Mouse (Mus musculus) stomach, embryonic 16.5 days (tissue): ENCODE measurements around the gene Akr1b10. TPM values are rescaled to one million over a fixed set of nuclear protein-coding genes. Genes with fewer than 3 reads are reported as not detected.

Experiments
- ATAC-seq: fragments of 200-750 bp; cut with Nextera tagmentation; 2 replicates; pipeline ENCODE4 v1.8.0; 2017; ENCODE audit warnings: moderate number of reproducible peaks, moderate TSS enrichment; ENCODE audit not compliant: insufficient read depth, low FRiP score
- H3K27ac ChIP-seq: fragments of 300-500 bp; sonication (generic); 2 replicates; pipeline ENCODE4 v1.5.1; 2014; ENCODE audit warnings: low read length
- H3K27me3 ChIP-seq: fragments of 300-500 bp; sonication (generic); 2 replicates; pipeline ENCODE4 v1.6.1; 2014; ENCODE audit warnings: low read length, control low read depth, mixed read lengths; ENCODE audit not compliant: control insufficient read depth, insufficient read depth
- H3K36me3 ChIP-seq: fragments of 300-500 bp; sonication (generic); 2 replicates; pipeline ENCODE4 v1.6.1; 2014; ENCODE audit warnings: low read length; ENCODE audit not compliant: control insufficient read depth, insufficient read depth
- H3K4me1 ChIP-seq: fragments of 300-500 bp; sonication (generic); 2 replicates; pipeline ENCODE4 v1.6.1; 2014; ENCODE audit warnings: low read length, control low read depth, mixed read lengths; ENCODE audit not compliant: control insufficient read depth, insufficient read depth
- H3K4me2 ChIP-seq: fragments of 300-500 bp; sonication (generic); 2 replicates; pipeline ENCODE4 v1.6.1; 2014; ENCODE audit warnings: low read depth, low read length, mixed read lengths
- H3K4me3 ChIP-seq: fragments of 300-500 bp; sonication (generic); replicated peaks from 2 replicates; pipeline ENCODE4 v1.5.1; 2014; ENCODE audit warnings: mild to moderate bottlenecking, low read length
- H3K9ac ChIP-seq: fragments of 300-500 bp; sonication (generic); 2 replicates; pipeline ENCODE4 v1.6.1; 2014; ENCODE audit warnings: low read length
- H3K9me3 ChIP-seq: fragments of 300-500 bp; sonication (generic); replicated peaks from 2 replicates; pipeline ENCODE4 v1.6.1; 2016; ENCODE audit warnings: low read length, control low read depth; ENCODE audit not compliant: control insufficient read depth
- WGBS: fragments of 180-500 bp; shearing (Covaris S2); extraction: QIAGEN DNeasy Blood & Tissue Kit; methylation state at CpG from one replicate; pipeline ENCODE4 v1.1.7; 2014; 5-methylcytosine and 5-hydroxymethylcytosine counted together
- polyA plus RNA-seq: library from polyadenylated mRNA; unstranded; fragments of >200 nt; fragmentation: Nextera tagmentation; extraction: Ambion mirVana; gene quantifications from 2 replicates; pipeline ENCODE4 v1.2.1, GENCODE M21; 2015

Gene Akr1b10
- 21.6 and 24.9 TPM in 2 replicates for polyA plus RNA-seq

DNA sequence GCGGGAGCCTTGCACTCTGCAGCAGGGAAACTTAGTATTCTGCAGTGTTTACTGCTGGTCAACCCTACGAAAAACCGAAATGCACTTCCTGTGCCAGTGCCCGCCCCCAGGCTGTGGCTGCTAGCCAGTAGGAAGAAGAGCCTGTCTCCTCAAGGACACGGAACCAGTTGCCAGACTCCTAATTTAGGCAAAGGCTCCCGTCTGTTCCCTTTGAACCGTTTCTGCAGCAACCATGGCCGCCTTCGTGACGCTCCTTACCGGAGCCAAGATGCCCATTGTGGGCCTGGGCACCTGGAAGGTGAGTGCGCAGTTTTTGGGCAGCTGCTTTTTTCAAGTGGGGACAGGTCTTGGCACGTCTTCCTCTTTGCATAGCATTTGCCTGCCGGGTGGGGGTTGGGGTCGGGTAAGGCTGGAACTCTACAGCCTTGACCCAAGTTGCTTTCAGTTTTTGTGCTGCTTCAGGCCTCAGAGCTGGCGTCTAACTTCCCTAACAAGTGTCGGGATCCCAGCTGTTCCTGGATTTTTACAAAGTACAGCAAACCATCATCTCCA is at the start of gene Akr1b10:
Gene Akr1b10, plus strand, starts transcription at position 109 of the 552 bp plus-strand sequence.
- Histone ChIP-seq H3K9ac (peak within 1 kb of the TSS; percentile 72), H3K4me2 (peak within 1 kb of the TSS; percentile 82), H3K27me3 (no peaks in the 10 kb centered on the region), H3K36me3 (no peaks in the 10 kb centered on the region), H3K9me3 (no peaks in the 10 kb centered on the region), H3K4me1 (0 out of 2 replicates have a peak, but pooled peaks cover 6% of the 10 kb centered on the region), H3K27ac (peak within 1 kb of the TSS; percentile 87), H3K4me3 (peak within 1 kb of the TSS; percentile 65)
- 2% methylated on average over 17 of the region's 17 CpGs for WGBS
- peak; percentile 72 for ATAC-seq

DNA sequence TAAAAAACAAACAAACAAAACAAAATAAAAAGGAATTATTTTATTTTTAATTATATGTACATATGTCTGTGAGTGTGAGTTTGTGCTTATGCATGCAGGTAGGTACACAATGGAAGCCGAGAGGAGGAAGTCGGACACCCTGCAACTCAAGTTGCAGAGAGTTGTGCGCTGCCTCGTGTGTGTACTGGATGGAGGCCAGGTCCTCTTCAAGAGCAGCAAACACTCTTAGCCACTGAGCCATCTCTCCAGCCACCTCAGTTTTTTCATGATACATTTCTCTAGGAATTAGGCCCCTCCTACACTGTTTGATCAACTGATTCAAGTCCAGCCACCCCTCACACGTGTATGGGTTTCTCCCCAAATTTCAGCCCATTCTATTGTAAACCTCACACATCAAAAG is 49.3 kb upstream of the Akr1b10 start:
- Histone ChIP-seq H3K36me3 (no peaks in the 10 kb centered on the region), H3K4me3 (no peak overlapping the region), H3K27me3 (no peaks in the 10 kb centered on the region), H3K4me2 (no peak overlapping the region), H3K9ac (no peak overlapping the region), H3K27ac (no peak overlapping the region), H3K4me1 (no peaks in the 10 kb centered on the region), H3K9me3 (no peaks in the 10 kb centered on the region)
- no peak for ATAC-seq
- 77% methylated on average over 5 of the region's 5 CpGs for WGBS

DNA sequence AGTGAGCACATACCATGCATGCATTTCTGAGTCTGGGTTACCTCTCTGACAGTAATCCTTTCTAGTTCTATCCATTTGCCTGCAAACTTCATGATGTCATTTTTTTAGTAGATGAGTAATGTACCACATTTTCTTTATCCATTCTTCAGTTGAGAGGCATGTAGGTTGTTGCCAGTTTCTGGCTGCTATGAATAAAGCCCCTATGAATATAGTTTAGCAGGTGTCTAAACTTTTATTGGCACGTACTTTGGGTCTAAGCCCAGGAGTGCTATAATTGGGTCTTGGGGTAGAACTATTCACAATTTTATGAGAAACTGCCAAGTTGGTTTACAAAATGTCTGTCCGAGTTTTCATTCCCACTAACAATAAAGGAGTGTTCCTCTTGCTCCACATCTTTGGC is 46.2 kb upstream of the Akr1b10 start:
- no peak overlapping the region for H3K4me2 ChIP-seq
- no peak overlapping the region for H3K9ac ChIP-seq
- H3K36me3 ChIP-seq = no peaks in the 10 kb centered on the region
- H3K27ac ChIP-seq = no peak overlapping the region
- no peaks in the 10 kb centered on the region for H3K4me1 ChIP-seq
- H3K4me3 ChIP-seq = no peak overlapping the region
- no peak for ATAC-seq
- no peaks in the 10 kb centered on the region for H3K9me3 ChIP-seq
- WGBS = 73% methylated on average over 2 of the region's 2 CpGs
- H3K27me3 ChIP-seq = no peaks in the 10 kb centered on the region

DNA sequence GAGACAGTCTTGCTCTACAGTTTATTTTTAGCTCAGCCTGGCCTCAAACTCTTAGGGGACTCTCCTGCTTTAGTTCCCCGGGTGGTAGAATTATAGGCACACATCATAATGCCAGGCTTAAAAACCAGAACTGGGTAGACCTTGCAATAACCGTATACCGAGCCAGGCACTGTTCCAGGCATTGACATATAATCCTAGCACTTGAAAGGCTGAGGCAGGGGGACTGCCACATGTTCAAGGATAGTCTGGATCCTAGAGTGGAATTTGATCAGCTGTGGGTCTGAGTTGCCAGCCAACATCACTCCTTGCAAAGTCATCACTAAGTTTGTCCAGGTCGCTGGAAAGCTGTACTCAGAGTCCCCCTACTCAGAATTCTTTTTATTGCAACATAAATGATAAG is 42.0 kb upstream of the Akr1b10 start:
- H3K36me3 ChIP-seq = no peaks in the 10 kb centered on the region
- no peak overlapping the region for H3K4me3 ChIP-seq
- WGBS = 72% methylated on average over 4 of the region's 4 CpGs
- H3K27me3 ChIP-seq = no peaks in the 10 kb centered on the region
- no peak overlapping the region for H3K4me2 ChIP-seq
- no peak overlapping the region for H3K27ac ChIP-seq
- no peak overlapping the region for H3K9ac ChIP-seq
- H3K4me1 ChIP-seq = 0 out of 2 replicates have a peak, but pooled peaks cover 4% of the 10 kb centered on the region
- no peak for ATAC-seq
- no peaks in the 10 kb centered on the region for H3K9me3 ChIP-seq

DNA sequence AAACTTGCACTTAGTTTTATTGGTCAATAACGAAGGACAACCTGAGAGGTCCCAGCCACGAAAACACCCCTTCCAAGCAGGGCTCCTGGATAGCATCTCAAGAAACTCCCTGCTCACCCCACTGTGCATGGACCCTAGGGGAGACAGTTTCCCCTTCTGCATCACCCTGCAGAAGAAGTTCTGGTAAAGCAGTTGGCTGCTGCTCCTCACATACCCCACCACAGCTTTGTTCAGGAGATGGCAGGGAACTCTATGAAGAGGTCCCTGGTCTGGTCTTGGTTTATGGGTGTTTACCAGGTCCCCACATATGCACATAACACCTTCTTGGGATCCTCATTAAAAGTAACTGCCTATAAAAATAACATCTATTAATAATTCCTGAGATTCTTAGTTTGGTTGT is 41.5 kb upstream of the Akr1b10 start:
- H3K27me3 ChIP-seq = no peaks in the 10 kb centered on the region
- no peak overlapping the region for H3K4me3 ChIP-seq
- H3K27ac ChIP-seq = no peak overlapping the region
- no peak overlapping the region for H3K9ac ChIP-seq
- 0 out of 2 replicates have a peak, but pooled peaks cover 4% of the 10 kb centered on the region for H3K4me1 ChIP-seq
- H3K4me2 ChIP-seq = no peak overlapping the region
- 83% methylated on average over 2 of the region's 2 CpGs for WGBS
- H3K9me3 ChIP-seq = no peaks in the 10 kb centered on the region
- no peak for ATAC-seq
- H3K36me3 ChIP-seq = no peaks in the 10 kb centered on the region

DNA sequence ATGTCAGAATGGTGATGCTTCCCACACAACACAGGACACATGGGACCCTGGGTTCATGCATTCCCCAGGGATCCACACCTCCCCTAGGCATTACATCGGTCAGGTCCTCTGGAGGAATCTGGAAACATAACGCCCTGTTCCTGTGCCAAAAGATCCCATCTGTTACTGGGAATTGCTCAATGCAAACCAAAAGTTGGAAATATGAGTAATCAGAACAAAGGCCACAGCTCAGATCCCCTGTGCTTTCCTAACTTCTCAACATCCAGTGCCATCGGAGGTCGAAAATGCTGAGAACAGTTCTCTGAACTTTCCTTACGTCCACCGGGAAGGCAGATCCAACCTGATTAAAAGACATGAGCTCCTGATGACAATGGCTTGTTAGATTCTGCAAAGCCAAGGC is 40.6 kb upstream of the Akr1b10 start:
- no peaks in the 10 kb centered on the region for H3K9me3 ChIP-seq
- no peaks in the 10 kb centered on the region for H3K36me3 ChIP-seq
- H3K4me3 ChIP-seq = no peak overlapping the region
- H3K27ac ChIP-seq = no peak overlapping the region
- 0 out of 2 replicates have a peak, but pooled peaks cover 4% of the 10 kb centered on the region for H3K4me1 ChIP-seq
- ATAC-seq = no peak
- H3K27me3 ChIP-seq = no peaks in the 10 kb centered on the region
- WGBS = 81% methylated on average over 6 of the region's 6 CpGs
- H3K4me2 ChIP-seq = no peak overlapping the region
- H3K9ac ChIP-seq = no peak overlapping the region

DNA sequence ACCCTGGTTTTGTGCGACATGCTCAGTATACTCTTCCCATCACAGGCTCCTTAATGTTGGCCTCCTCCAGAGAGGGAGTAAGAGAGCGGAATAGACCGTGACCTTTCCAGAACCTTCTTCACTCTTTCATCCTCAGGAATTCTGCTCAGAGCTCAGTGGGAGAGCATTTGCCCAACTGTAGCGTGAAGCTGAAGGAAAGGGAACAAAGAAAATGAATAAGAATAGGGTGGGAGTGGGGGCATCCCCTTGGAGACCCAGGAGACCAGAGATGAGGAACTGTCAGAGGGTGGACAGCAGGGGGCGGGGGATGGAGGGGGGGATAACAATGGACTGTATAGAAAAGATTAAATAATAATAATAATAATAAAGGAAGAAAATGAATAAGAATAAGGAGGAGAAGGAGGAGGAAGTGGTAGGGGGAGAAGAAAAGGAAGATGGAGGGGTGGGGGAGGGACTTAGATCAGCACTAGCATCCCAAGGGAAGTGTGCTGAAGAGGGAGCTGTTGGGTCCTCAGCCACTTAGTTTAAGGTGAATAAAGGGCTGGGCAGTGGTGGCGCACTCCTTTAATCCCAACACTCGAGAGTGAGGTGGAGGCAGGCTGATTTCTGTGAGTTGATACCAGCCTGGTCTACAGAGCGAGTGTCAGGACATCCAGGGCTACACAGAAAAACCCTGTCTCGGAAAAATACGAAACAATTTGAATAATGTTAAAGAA is 39.7 kb upstream of the Akr1b10 start:
- Histone ChIP-seq H3K27ac (no peak overlapping the region), H3K4me2 (no peak overlapping the region), H3K9me3 (no peaks in the 10 kb centered on the region), H3K27me3 (no peaks in the 10 kb centered on the region), H3K4me1 (0 out of 2 replicates have a peak, but pooled peaks cover 4% of the 10 kb centered on the region), H3K4me3 (no peak overlapping the region), H3K9ac (no peak overlapping the region), H3K36me3 (no peaks in the 10 kb centered on the region)
- no peak for ATAC-seq
- WGBS = 62% methylated on average over 10 of the region's 10 CpGs

DNA sequence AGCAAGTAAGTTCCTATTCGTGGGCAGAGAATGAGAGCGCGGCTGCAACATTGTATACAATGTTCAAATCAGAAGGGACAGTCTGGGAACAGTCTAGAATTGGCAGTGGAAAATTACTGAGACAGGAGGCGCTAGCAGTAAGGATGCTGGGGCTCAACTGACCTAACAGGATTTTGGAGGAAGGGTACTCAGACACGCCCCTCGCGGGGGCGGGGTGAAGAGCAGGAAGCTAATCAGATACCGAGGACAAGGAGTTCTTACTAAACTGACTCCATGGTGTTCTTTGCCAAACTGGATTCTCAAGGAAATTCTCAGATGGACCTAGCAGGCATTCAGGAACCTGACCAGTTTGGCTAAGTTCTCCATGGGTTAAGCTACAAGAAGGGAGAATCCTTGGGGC is 39.1 kb upstream of the Akr1b10 start:
- H3K27ac ChIP-seq = no peak overlapping the region
- no peak overlapping the region for H3K4me3 ChIP-seq
- no peak overlapping the region for H3K9ac ChIP-seq
- 25% methylated on average over 9 of the region's 9 CpGs for WGBS
- H3K4me1 ChIP-seq = 0 out of 2 replicates have a peak, but pooled peaks cover 4% of the 10 kb centered on the region
- no peaks in the 10 kb centered on the region for H3K9me3 ChIP-seq
- no peaks in the 10 kb centered on the region for H3K27me3 ChIP-seq
- no peak for ATAC-seq
- H3K4me2 ChIP-seq = no peak overlapping the region
- no peaks in the 10 kb centered on the region for H3K36me3 ChIP-seq

DNA sequence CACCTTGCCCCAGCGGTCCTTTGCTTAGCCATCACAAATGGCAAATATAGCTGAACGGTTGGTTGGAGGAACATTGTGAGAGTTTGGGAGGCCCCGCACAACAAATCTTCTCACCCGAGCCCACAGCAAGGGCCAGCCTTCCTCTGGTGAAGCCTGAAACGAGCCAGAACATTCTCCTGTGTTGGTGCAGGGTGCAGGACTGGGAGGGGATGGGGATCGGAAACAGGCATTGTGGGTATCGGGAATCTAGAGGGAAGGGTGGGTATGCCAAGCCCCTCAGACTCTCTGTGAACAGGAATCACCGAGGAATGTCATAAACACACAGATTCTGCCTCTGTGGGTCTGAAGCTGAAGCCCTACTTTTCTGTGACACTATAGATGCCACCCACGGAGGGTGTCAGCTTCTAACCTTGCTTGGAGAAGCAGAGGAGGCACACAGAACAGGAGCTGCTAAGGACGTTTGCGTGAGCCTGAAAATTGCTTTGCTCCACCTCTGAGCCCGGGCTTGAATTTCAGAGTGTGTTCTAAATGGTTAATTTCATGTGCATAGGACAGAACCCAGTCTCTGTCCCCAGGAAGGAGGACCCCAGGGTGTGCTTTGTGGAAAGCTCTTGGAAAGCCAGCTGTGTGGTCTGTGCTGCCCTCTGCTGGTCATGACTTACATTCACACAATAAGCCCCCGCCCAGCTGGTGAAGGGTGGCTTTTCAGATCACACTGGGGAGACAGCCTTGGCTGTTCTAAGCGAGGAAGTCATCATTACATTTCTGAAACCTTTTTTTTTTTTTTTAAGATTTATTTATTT is 37.7 kb upstream of the Akr1b10 start:
- no peak overlapping the region for H3K4me2 ChIP-seq
- H3K4me3 ChIP-seq = no peak overlapping the region
- no peaks in the 10 kb centered on the region for H3K36me3 ChIP-seq
- ATAC-seq = no peak
- H3K27ac ChIP-seq = no peak overlapping the region
- H3K4me1 ChIP-seq = 0 out of 2 replicates have a peak, but pooled peaks cover 4% of the 10 kb centered on the region
- no peaks in the 10 kb centered on the region for H3K9me3 ChIP-seq
- WGBS = 45% methylated on average over 14 of the region's 14 CpGs
- no peak overlapping the region for H3K9ac ChIP-seq
- no peaks in the 10 kb centered on the region for H3K27me3 ChIP-seq
